Mouse (Mus musculus): Measurements from ENCODE around the gene Chsy1. TPM values are rescaled to one million over a fixed set of nuclear protein-coding genes. Genes with fewer than 3 reads are reported as not detected.
A peak's percentile ranks its signal among the peaks of the same experiment; 100 is the strongest.

The Chsy1 gene
- polyA plus RNA-seq, 1 experiment from 2014 or later, result 12.5 TPM

GRCm38 (mm10) chr7:66091553-66091952 is 17.8 kb upstream of the Chsy1 start:
- Histone ChIP-seq H3K4me3 (no peak overlapping the region), H3K27me3 (no peaks in the 10 kb centered on the region), H3K36me3 (peaks cover 69% of the 10 kb centered on the region), H3K4me1 (replicated peaks) (no peaks in the 10 kb centered on the region), H3K27ac (no peak overlapping the region), H3K9me3 (no peaks in the 10 kb centered on the region), H3K4me2 (no peak overlapping the region), H3K9ac (no peak overlapping the region)
- no peak for ATAC-seq (ENCODE audit: low FRiP score)
- 89% methylated on average over 7 of the region's 7 CpGs for WGBS

GRCm38 (mm10) chr7:66092656-66093055 is 16.7 kb upstream of the Chsy1 start:
- no peaks in the 10 kb centered on the region for H3K27me3 ChIP-seq
- H3K4me1 ChIP-seq (replicated peaks), result no peaks in the 10 kb centered on the region
- ATAC-seq (ENCODE audit: low FRiP score), result no peak
- H3K4me3 ChIP-seq, result no peak overlapping the region
- WGBS, result 90% methylated on average over 8 of the region's 8 CpGs
- no peak overlapping the region for H3K27ac ChIP-seq
- peaks cover 58% of the 10 kb centered on the region for H3K36me3 ChIP-seq
- H3K9ac ChIP-seq, result no peak overlapping the region
- no peak overlapping the region for H3K4me2 ChIP-seq
- no peaks in the 10 kb centered on the region for H3K9me3 ChIP-seq

- no peak overlapping the region for H3K4me2 ChIP-seq
- H3K36me3 ChIP-seq, result peaks cover 43% of the 10 kb centered on the region
- no peak for ATAC-seq (ENCODE audit: low FRiP score)
- no peak overlapping the region for H3K9ac ChIP-seq
- no peak overlapping the region for H3K27ac ChIP-seq
- H3K9me3 ChIP-seq, result no peaks in the 10 kb centered on the region
- WGBS, result 82% methylated on average over 5 of the region's 5 CpGs
- H3K4me1 ChIP-seq (replicated peaks), result no peaks in the 10 kb centered on the region
- H3K4me3 ChIP-seq, result no peak overlapping the region
- H3K27me3 ChIP-seq, result no peaks in the 10 kb centered on the region
Observed at GRCm38 (mm10) chr7:66094141-66094540, 15.2 kb upstream of the Chsy1 start.

- H3K27ac ChIP-seq, result no peak overlapping the region
- ATAC-seq (ENCODE audit: low FRiP score), result no peak
- H3K9me3 ChIP-seq, result no peaks in the 10 kb centered on the region
- peaks cover 4% of the 10 kb centered on the region; the same call in 1 of the 2 replicates for H3K36me3 ChIP-seq
- no peak overlapping the region for H3K4me2 ChIP-seq
- H3K4me3 ChIP-seq, result no peak overlapping the region
- H3K4me1 ChIP-seq (replicated peaks), result no peaks in the 10 kb centered on the region
- WGBS, result 85% methylated on average over 7 of the region's 7 CpGs
- H3K27me3 ChIP-seq, result no peaks in the 10 kb centered on the region; the same call in 1 of the 2 replicates
- no peak overlapping the region for H3K9ac ChIP-seq
Observed at GRCm38 (mm10) chr7:66098803-66099202, 10.5 kb upstream of the Chsy1 start.

GRCm38 (mm10) chr7:66101866-66102265 is 7.4 kb upstream of the Chsy1 start:
- peaks cover 6% of the 10 kb centered on the region; the same call in 1 of the 2 replicates for H3K27me3 ChIP-seq
- H3K4me1 ChIP-seq (replicated peaks), result no peaks in the 10 kb centered on the region
- ATAC-seq (ENCODE audit: low FRiP score), result no peak
- no peak overlapping the region for H3K27ac ChIP-seq
- 7% methylated on average over 4 of the region's 4 CpGs for WGBS
- no peak overlapping the region for H3K4me3 ChIP-seq
- H3K9me3 ChIP-seq, result no peaks in the 10 kb centered on the region
- no peak overlapping the region for H3K9ac ChIP-seq
- no peak overlapping the region for H3K4me2 ChIP-seq
- no peaks in the 10 kb centered on the region for H3K36me3 ChIP-seq

- Histone ChIP-seq H3K27ac (no peak overlapping the region), H3K4me1 (replicated peaks) (peaks cover 4% of the 10 kb centered on the region), H3K9me3 (no peaks in the 10 kb centered on the region), H3K4me3 (no peak overlapping the region), H3K27me3 (peaks cover 8% of the 10 kb centered on the region; the same call in 1 of the 2 replicates), H3K36me3 (no peaks in the 10 kb centered on the region), H3K9ac (no peak overlapping the region), H3K4me2 (no peak overlapping the region)
- no peak for ATAC-seq (ENCODE audit: low FRiP score)
- WGBS, result 90% methylated on average over 5 of the region's 5 CpGs
Observed at GRCm38 (mm10) chr7:66104531-66104930, 4.8 kb upstream of the Chsy1 start.

GRCm38 (mm10) chr7:66105771-66106170 is 3.5 kb upstream of the Chsy1 start:
- 65% methylated on average over 4 of the region's 4 CpGs for WGBS
- H3K4me1 ChIP-seq (replicated peaks), result peaks cover 9% of the 10 kb centered on the region
- H3K4me3 ChIP-seq, result no peak overlapping the region
- H3K27me3 ChIP-seq, result peaks cover 8% of the 10 kb centered on the region; the same call in 1 of the 2 replicates
- no peaks in the 10 kb centered on the region for H3K36me3 ChIP-seq
- no peak overlapping the region for H3K9ac ChIP-seq
- no peak for ATAC-seq (ENCODE audit: low FRiP score)
- no peaks in the 10 kb centered on the region for H3K9me3 ChIP-seq
- H3K27ac ChIP-seq, result no peak overlapping the region
- H3K4me2 ChIP-seq, result no peak overlapping the region

GRCm38 (mm10) chr7:66106581-66107056 is 2.7 kb upstream of the Chsy1 start:
- H3K27ac ChIP-seq, result no peak overlapping the region
- no peak for ATAC-seq (ENCODE audit: low FRiP score)
- H3K36me3 ChIP-seq, result no peaks in the 10 kb centered on the region
- H3K4me1 ChIP-seq (replicated peaks), result peaks cover 17% of the 10 kb centered on the region
- peaks cover 8% of the 10 kb centered on the region; the same call in 1 of the 2 replicates for H3K27me3 ChIP-seq
- H3K9me3 ChIP-seq, result no peaks in the 10 kb centered on the region
- H3K9ac ChIP-seq, result no peak overlapping the region
- no peak overlapping the region for H3K4me3 ChIP-seq
- 79% methylated on average over 7 of the region's 7 CpGs for WGBS
- no peak overlapping the region for H3K4me2 ChIP-seq

- 78% methylated on average over 11 of the region's 11 CpGs for WGBS
- H3K9me3 ChIP-seq, result no peaks in the 10 kb centered on the region
Observed at GRCm38 (mm10) chr7:66107206-66107605, 2.1 kb upstream of the Chsy1 start.

GRCm38 (mm10) chr7:66107930-66108329 is 1.4 kb upstream of the Chsy1 start:
- Histone ChIP-seq H3K27me3 (peaks cover 8% of the 10 kb centered on the region; the same call in 1 of the 2 replicates), H3K9me3 (no peaks in the 10 kb centered on the region), H3K4me3 (no peak overlapping the region), H3K36me3 (no peaks in the 10 kb centered on the region), H3K4me2 (no peak overlapping the region), H3K9ac (no peak overlapping the region), H3K4me1 (replicated peaks) (peaks cover 27% of the 10 kb centered on the region), H3K27ac (no peak overlapping the region)
- no peak for ATAC-seq (ENCODE audit: low FRiP score)
- WGBS, result 11% methylated on average over 7 of the region's 7 CpGs

More at GRCm38 (mm10) chr7:66107206-66107605, 2.1 kb upstream of the Chsy1 start:
- H3K27ac ChIP-seq, result no peak overlapping the region
- H3K27me3 ChIP-seq, result peaks cover 8% of the 10 kb centered on the region; the same call in 1 of the 2 replicates
- peaks cover 22% of the 10 kb centered on the region for H3K4me1 ChIP-seq (replicated peaks)
- H3K4me3 ChIP-seq, result no peak overlapping the region
- no peak overlapping the region for H3K9ac ChIP-seq
- ATAC-seq (ENCODE audit: low FRiP score), result no peak
- no peaks in the 10 kb centered on the region for H3K36me3 ChIP-seq
- H3K4me2 ChIP-seq, result no peak overlapping the region

GRCm38 (mm10) chr7:66109855-66110635 is 730 bp downstream of the Chsy1 start:
- Histone ChIP-seq H3K27me3 (peaks cover 8% of the 10 kb centered on the region; the same call in 1 of the 2 replicates), H3K4me2 (peak overlapping the region; percentile 70), H3K9me3 (no peaks in the 10 kb centered on the region), H3K4me1 (replicated peaks) (peaks cover 41% of the 10 kb centered on the region), H3K27ac (peak overlapping the region; percentile 95), H3K9ac (peak overlapping the region; percentile 96), H3K4me3 (peak overlapping the region; percentile 94), H3K36me3 (peaks cover 2% of the 10 kb centered on the region; the same call in 1 of the 2 replicates)
- under 1% methylated on average over 51 of the region's 77 CpGs for WGBS
- ATAC-seq (ENCODE audit: low FRiP score), result peak; percentile 52

- 2% methylated on average over 10 of the region's 10 CpGs for WGBS
- Histone ChIP-seq H3K27ac (peak overlapping the region; percentile 95), H3K9ac (peak overlapping the region; percentile 96), H3K9me3 (no peaks in the 10 kb centered on the region), H3K4me1 (replicated peaks) (peaks cover 48% of the 10 kb centered on the region), H3K4me3 (peak overlapping the region; percentile 94), H3K27me3 (peaks cover 6% of the 10 kb centered on the region; the same call in 1 of the 2 replicates), H3K4me2 (peak overlapping the region; percentile 70), H3K36me3 (peaks cover 2% of the 10 kb centered on the region; the same call in 1 of the 2 replicates)
- ATAC-seq (ENCODE audit: low FRiP score), result no peak
Observed at GRCm38 (mm10) chr7:66110636-66111112, 1.4 kb downstream of the Chsy1 start.
